In genomic region chr8:84662581-84663065, GRCm38 (mm10) we compare ENCODE assay signal across 8 mouse cellular contexts. TPM values are rescaled to one million over a fixed set of nuclear protein-coding genes. Genes with fewer than 3 reads are reported as not detected.
A peak's percentile ranks its signal among the peaks of the same experiment; 100 is the strongest.
DNase-seq lines count a peak whose midpoint lies in the region; ATAC-seq lines count a peak whose summit lies in the region.

Gene Ier2 (minus strand): TSS chr8:84662852.

- H3K27me3 ChIP-seq in heart, embryonic 14.5 days (ENCODE audit: control insufficient read depth, insufficient read depth, low read length) = no peaks in the 10 kb centered on the region
- H3K27me3 ChIP-seq in liver, embryonic 12.5 days (replicated peaks) = no peaks in the 10 kb centered on the region
- no peaks in the 10 kb centered on the region for H3K27me3 ChIP-seq in splenic B cell, adult 2 months (ENCODE audit: control insufficient read depth, insufficient read depth, low read length, poor library complexity, severe bottlenecking)

- H3K4me1 ChIP-seq in heart, embryonic 14.5 days (ENCODE audit: control insufficient read depth in 2 of 2, insufficient read depth in 2 of 2, low read length in 2 of 2) = peaks cover 13 to 36% of the 10 kb centered on the region in 2 experiments
- H3K4me1 ChIP-seq in liver, embryonic 12.5 days = peaks cover 77% of the 10 kb centered on the region

- H3K9me3 ChIP-seq in heart, embryonic 14.5 days (ENCODE audit: control insufficient read depth, low read length) = no peaks in the 10 kb centered on the region
- H3K9me3 ChIP-seq in liver, embryonic 12.5 days (replicated peaks) = no peaks in the 10 kb centered on the region

- H3K27ac ChIP-seq in heart, embryonic 14.5 days (replicated peaks in 1 of 2; ENCODE audit: control insufficient read depth in 1 of 2, insufficient read depth in 1 of 2, low read depth in 2 of 2, low read length in 2 of 2) = peak within 1 kb of the TSS; percentile 89 to 94
- H3K27ac ChIP-seq in liver, embryonic 12.5 days = peak within 1 kb of the TSS; percentile 98

- 0% methylated on average over 27 of the region's 27 CpGs for WGBS in heart, embryonic 14.5 days
- WGBS in liver, embryonic 12.5 days (ENCODE audit: insufficient replicate concordance) = under 1% methylated on average over 27 of the region's 27 CpGs

- H3K4me2 ChIP-seq in heart, embryonic 14.5 days (ENCODE audit: low read length) = peak within 1 kb of the TSS; percentile 68
- H3K4me2 ChIP-seq in liver, embryonic 12.5 days = peak within 1 kb of the TSS; percentile 98

- no peaks in the 10 kb centered on the region for H3K36me3 ChIP-seq in heart, embryonic 14.5 days (ENCODE audit: control insufficient read depth, insufficient read depth, low read length)
- H3K36me3 ChIP-seq in liver, embryonic 12.5 days = peaks cover under 1% of the 10 kb centered on the region; the same call in 1 of the 2 replicates
- H3K36me3 ChIP-seq in splenic B cell, adult 2 months (ENCODE audit: control insufficient read depth, insufficient read depth, low read length, poor library complexity, severe bottlenecking) = no peaks in the 10 kb centered on the region; the same call in none of the 2 replicates

- DNase-seq in c-Kit-negative CD71-positive TER-119-positive erythroid progenitor cells, embryonic 14.5 days (ENCODE audit: low read depth, low spot score) = peak; percentile 89
- peak; percentile 93 for DNase-seq in fibroblast of lung, adult 2 months (ENCODE audit: low read depth)
- peak; percentile 97 for DNase-seq in kidney, postnatal 14 days
- DNase-seq in naive thymus-derived CD4-positive, alpha-beta T cell, adult 2 months (ENCODE audit: low read depth) = peak; percentile 97
- peak; percentile 95 for DNase-seq in splenic B cell, adult 2 months (ENCODE audit: low read depth, low spot score)

- peak within 1 kb of the TSS; percentile 95 for H3K9ac ChIP-seq in heart, embryonic 14.5 days (ENCODE audit: low read length)
- peak within 1 kb of the TSS; percentile 92 for H3K9ac ChIP-seq in liver, embryonic 12.5 days

- peak within 1 kb of the TSS; percentile 69 to 83 for H3K4me3 ChIP-seq in heart, embryonic 14.5 days (ENCODE audit: control insufficient read depth in 1 of 2, insufficient read depth in 1 of 2, low read depth in 1 of 2, low read length in 2 of 2)
- peak within 1 kb of the TSS; percentile 75 for H3K4me3 ChIP-seq in liver, embryonic 12.5 days

- ATAC-seq in CD4-positive, CD25-positive, alpha-beta regulatory T cell, adult 4 months = peak; percentile 53
- peak; percentile 66 for ATAC-seq in heart, embryonic 14.5 days (ENCODE audit: insufficient number of reproducible peaks, insufficient read depth, low FRiP score, low read depth)
- peak; percentile 71 for ATAC-seq in liver, embryonic 12.5 days

RNA-seq across cellular contexts. Expression of gene Ier2, which starts in this region (rescaled TPM):
- polyA plus RNA-seq in CD4-positive, CD25-positive, alpha-beta regulatory T cell, adult 4 months (2017; shearing (Covaris generic)) = 10 to 100 TPM; 39.5 to 42.6 TPM
- polyA plus RNA-seq in heart, embryonic 14.5 days (2014; fragmentation: Nextera tagmentation; extraction: Ambion mirVana) = 36.4 and 43.8 TPM in 2 replicates
- polyA plus RNA-seq in liver, embryonic 12.5 days (2016; fragmentation: Nextera tagmentation; extraction: Ambion mirVana) = 36.4 and 37.4 TPM in 2 replicates

Comparison
In these comparisons a context has a peak if more than half of its experiments do, and no peak if none do; other contexts are left out.
1. Peak in every context shown above with its lines: DNase-seq, ATAC-seq, H3K4me3 ChIP-seq and H3K27ac ChIP-seq.